Mouse (Mus musculus) hematopoietic stem cell, adult 5-6 weeks (primary cell): ENCODE data around the gene Atr. TPM values are rescaled to one million over a fixed set of nuclear protein-coding genes. Genes with fewer than 3 reads are reported as not detected.
A peak's percentile ranks its signal among the peaks of the same experiment; 100 is the strongest.
"Not testable (repeated sequence)": the region's sequence is repeated elsewhere in the genome, so short reads cannot be mapped to it uniquely, and the experiment has no call there.

Experiments
- ATAC-seq, 2 experiments: fragments of 125-278 bp in 1 of 2; replicated peaks in 1 of 2; 2 replicates each; pipeline ENCODE4 v1.8.0; 2016 to 2017; ENCODE audit warnings: inconsistent platforms in 2 of 2, mild to moderate bottlenecking in 2 of 2, moderate number of reproducible peaks in 2 of 2, low read depth in 1 of 2, moderate TSS enrichment in 1 of 2; ENCODE audit not compliant: low FRiP score in 2 of 2, poor library complexity in 2 of 2, severe bottlenecking in 2 of 2, insufficient read depth in 1 of 2, low TSS enrichment in 1 of 2
- total RNA-seq: library from RNA; stranded (forward); fragments of 172-1452, 232-1000 nt; gene quantifications from 2 replicates; pipeline ENCODE4 v1.2.3, GENCODE M21; 2017

The Atr gene
- total RNA-seq, 1 experiment from 2014 or later = 53.9 TPM

- ATAC-seq = peak; percentile 65 to 74
Observed at GRCm38 (mm10) chr9:95858027-95858570, 702 bp downstream of the Atr start.

GRCm38 (mm10) chr9:95878246-95878645 lies 20.8 kb downstream of the Atr start:
- no peak for ATAC-seq

GRCm38 (mm10) chr9:95882751-95883150 lies 25.4 kb downstream of the Atr start:
- ATAC-seq = no peak

- ATAC-seq = no peak
Observed at GRCm38 (mm10) chr9:95897392-95897791, 40.0 kb downstream of the Atr start.

- no peak for ATAC-seq
Observed at GRCm38 (mm10) chr9:95932855-95933254, 75.5 kb downstream of the Atr start.

- no peak for ATAC-seq
Observed at GRCm38 (mm10) chr9:95953658-95954057, 96.3 kb downstream of the Atr start.

- ATAC-seq = 0 out of 4 replicates have a peak, but pooled peaks of 1 of the 2 experiments have one; percentile 4
Observed at GRCm38 (mm10) chr9:95954226-95954584, 96.8 kb downstream of the Atr start.

- ATAC-seq = peak; percentile 99
Observed at GRCm38 (mm10) chr9:95954585-95955461, 97.4 kb downstream of the Atr start, which contains the start of gene Xrn1. TSS of gene Xrn1 (plus strand) at chr9:95954760.

GRCm38 (mm10) chr9:95957611-95958010 lies 100.2 kb downstream of the Atr start:
- ATAC-seq = no peak

GRCm38 (mm10) chr9:95958041-95958730 lies 100.8 kb downstream of the Atr start:
- no peak for ATAC-seq

- ATAC-seq = not testable (repeated sequence)
Observed at GRCm38 (mm10) chr9:95958731-95959105, 101.3 kb downstream of the Atr start.

GRCm38 (mm10) chr9:95959246-95959645 lies 101.8 kb downstream of the Atr start:
- no peak for ATAC-seq

GRCm38 (mm10) chr9:95959732-95960428 lies 102.5 kb downstream of the Atr start:
- no peak for ATAC-seq

GRCm38 (mm10) chr9:95961058-95961457 lies 103.7 kb downstream of the Atr start:
- no peak for ATAC-seq

- ATAC-seq = no peak
Observed at GRCm38 (mm10) chr9:95964037-95964436, 106.6 kb downstream of the Atr start.

GRCm38 (mm10) chr9:95978279-95978678 lies 120.9 kb downstream of the Atr start:
- ATAC-seq = no peak

GRCm38 (mm10) chr9:95979896-95980295 lies 122.5 kb downstream of the Atr start:
- no peak for ATAC-seq

- ATAC-seq = no peak
Observed at GRCm38 (mm10) chr9:95992255-95992654, 134.9 kb downstream of the Atr start.
